Mouse (Mus musculus) megakaryocyte, embryonic 14.5 days (primary cell): ENCODE data around the gene Nemf.

Experiments used
- FLI1 ChIP-seq: IDR thresholded peaks from 2 replicates; pipeline ENCODE4 v1.6.1; 2012; ENCODE audit warnings: low read length, inconsistent platforms, mixed read lengths
- GATA1 ChIP-seq: IDR thresholded peaks from 3 replicates; pipeline ENCODE4 v1.6.1; 2012; ENCODE audit warnings: mixed read lengths, low read length, inconsistent platforms, borderline replicate concordance

- TF ChIP-seq GATA1 (no peak), FLI1 (peak; percentile 42; the same call in 1 of the 2 replicates)
Measured at GRCm38 (mm10) chr12:69296511-69297410, 60.2 kb downstream of the Nemf start, which contains the start of gene Klhdc2.
